Mouse (Mus musculus) macrophage (primary cell): ENCODE data around the gene Poglut1. TPM values are rescaled to one million over a fixed set of nuclear protein-coding genes. Genes with fewer than 3 reads are reported as not detected.
A peak's percentile ranks its signal among the peaks of the same experiment; 100 is the strongest.

ENCODE experiments used
- H3K27ac ChIP-seq: fragments of 350-480 bp; formaldehyde crosslinking; 2 replicates; pipeline ENCODE4 v1.9.0; 2021
- H3K36me3 ChIP-seq: fragments of 350-480 bp; formaldehyde crosslinking; 2 replicates; pipeline ENCODE4 v1.9.0; 2021; ENCODE audit errors: inconsistent target
- H3K4me3 ChIP-seq: fragments of 350-480 bp; formaldehyde crosslinking; 2 replicates; pipeline ENCODE4 v1.9.0; 2021; ENCODE audit errors: inconsistent target
- H3K79me2 ChIP-seq: fragments of 350-480 bp; formaldehyde crosslinking; 2 replicates; pipeline ENCODE4 v1.9.0; 2021; ENCODE audit errors: inconsistent target
- WGBS: methylation state at CpG from one replicate; pipeline ENCODE4 v1.1.7; 2026; ENCODE audit warnings: inconsistent platforms; ENCODE audit not compliant: missing documents; 5-methylcytosine and 5-hydroxymethylcytosine counted together
- polyA plus RNA-seq: library from polyadenylated mRNA; stranded (reverse); fragments of 250-400 nt; gene quantifications from 3 replicates; pipeline ENCODE4 v1.2.4, GENCODE M21; 2018; ENCODE audit warnings: inconsistent platforms
- total RNA-seq, 78 experiments: library from RNA; depleted of rRNA; stranded (reverse); fragments of 250-400 nt; gene quantifications; 1 replicate in 9 of 78; 2 replicates in 24 of 78; 3 replicates in 43 of 78; 4 replicates in 2 of 78; pipeline ENCODE4 v1.2.4; 2018; ENCODE audit warnings: inconsistent platforms in 56 of 78

Gene Poglut1
- 100 to 1,000 TPM in 2 of 26 experiments, 10 to 100 TPM in 24; 19.9 to 117 (median 51.4) TPM for total RNA-seq (2018; cell fraction: chromatin; rRNA removed)
- total RNA-seq (2018; cell fraction: cytosol; rRNA removed): 10 to 100 TPM; 16.4 to 26.6 (median 20.8) TPM
- 10 to 100 TPM; 24.8 to 80.6 (median 42.3) TPM for total RNA-seq (2018; cell fraction: nucleus; rRNA removed)
- polyA plus RNA-seq: 17.7 to 23.5 TPM (median 22.5 TPM) in 3 replicates

DNA sequence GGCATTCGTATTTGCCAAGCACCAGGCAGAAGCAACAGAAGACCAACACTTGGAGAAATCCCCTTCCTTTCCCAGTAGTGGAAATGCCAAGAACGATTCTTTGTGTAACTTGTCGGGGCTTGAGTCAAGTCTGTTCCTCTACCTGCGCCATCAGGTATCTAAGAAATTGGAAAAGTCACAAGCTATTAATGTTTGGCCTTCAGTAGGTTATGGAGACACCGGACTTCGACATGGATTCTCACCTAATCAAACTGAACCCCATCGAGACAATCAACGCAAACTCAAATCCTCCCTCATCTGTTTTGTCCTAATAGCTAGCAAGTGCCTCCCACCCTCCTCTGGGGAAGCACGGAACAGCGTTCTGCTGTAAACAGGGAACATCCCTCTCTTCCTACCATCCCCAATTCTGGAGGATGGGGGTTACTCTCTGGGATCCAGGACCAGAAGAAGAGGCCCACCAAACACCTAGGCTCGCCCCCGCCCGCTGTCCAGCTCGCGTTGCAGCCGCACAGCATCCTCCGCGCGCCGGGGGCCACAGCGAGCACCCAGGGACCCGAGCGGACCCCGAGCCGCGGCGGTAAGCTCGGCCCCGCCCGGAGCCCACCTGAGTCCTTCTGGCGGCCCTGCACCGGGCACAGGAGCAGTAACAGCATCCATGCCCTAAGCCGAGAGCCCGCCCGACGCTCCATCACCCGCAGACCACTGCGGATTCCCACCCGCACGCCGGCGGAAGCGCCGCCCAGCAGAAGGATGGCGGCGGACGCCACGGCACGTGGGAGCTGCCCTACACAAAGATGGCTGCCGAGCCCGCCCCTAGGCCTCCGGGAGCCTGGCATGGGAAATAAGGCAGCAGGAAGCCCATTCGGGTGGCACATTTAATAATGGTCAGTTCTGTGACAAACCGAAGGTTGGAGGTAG, at the start of gene Poglut1:
Gene Poglut1, minus strand, starts transcription at position 780 of the 918 bp plus-strand sequence.
- H3K27ac ChIP-seq: no peak within 1 kb of the TSS
- 4% methylated on average over 52 of the region's 54 CpGs for whole genome bisulfite sequencing
- no peaks in the 10 kb centered on the region for H3K79me2 ChIP-seq
- H3K36me3 ChIP-seq: peaks cover 10% of the 10 kb centered on the region; the same call in 1 of the 2 replicates
- H3K4me3 ChIP-seq: peak within 1 kb of the TSS; percentile 54

DNA sequence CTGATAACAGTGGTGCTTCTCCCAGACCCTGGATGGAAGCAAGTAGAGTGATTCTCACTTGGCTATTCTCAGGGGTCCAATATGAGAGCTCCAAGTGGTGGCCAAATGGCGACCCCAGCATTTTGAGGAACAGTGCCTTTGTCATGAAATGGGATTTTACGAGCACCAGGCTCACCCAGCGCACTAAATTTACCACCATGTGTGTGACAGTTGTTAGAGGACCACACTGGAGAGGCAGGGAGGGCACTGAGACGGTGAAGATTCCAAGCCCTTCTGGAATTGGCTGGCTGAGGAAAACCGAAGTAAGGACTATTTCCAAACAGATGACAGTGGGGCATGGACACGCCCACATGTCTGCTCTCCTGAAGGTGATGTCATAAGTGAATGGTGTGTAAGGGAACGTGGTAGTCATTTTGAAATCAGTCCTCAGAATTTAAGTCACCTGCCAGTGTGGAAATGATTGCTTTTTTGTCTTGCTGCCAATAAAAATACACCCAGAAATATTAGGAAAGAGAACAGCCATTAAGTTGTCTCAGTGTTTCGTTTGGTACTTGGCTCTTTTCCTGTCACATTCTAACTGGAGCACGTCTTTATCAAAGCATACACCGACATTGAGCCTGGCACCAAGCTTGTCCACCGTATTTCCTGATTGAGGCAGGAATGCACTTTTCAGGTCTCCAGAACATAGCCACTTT, 49.1 kb upstream of the Poglut1 start:
- H3K4me3 ChIP-seq: no peak overlapping the region
- no peaks in the 10 kb centered on the region for H3K79me2 ChIP-seq
- 94% methylated on average over 11 of the region's 11 CpGs for WGBS

DNA sequence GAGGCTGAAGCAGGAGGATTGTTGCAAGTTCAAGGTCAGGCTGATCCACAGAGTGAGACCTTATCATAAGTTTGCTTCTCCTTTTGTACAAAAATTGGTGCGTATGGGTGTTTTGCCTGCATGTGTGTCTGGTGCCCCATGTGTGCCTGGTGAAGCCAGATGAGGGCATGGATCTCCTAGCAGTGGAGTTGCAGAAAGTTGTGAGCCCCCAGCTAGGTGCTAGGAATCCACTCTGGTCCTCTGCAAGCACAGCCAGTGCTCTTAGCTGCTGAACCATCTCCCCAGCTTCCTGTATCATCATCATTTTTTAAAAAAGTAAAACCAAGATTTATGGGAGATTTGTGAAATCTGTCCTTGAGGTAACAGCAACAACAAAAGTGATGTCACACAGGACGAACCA, 46.6 kb upstream of the Poglut1 start:
- H3K36me3 ChIP-seq: peaks cover 24% of the 10 kb centered on the region
- WGBS: 98% methylated on average over 2 of the region's 2 CpGs
- H3K79me2 ChIP-seq: no peaks in the 10 kb centered on the region
- H3K27ac ChIP-seq: no peak overlapping the region
- no peak overlapping the region for H3K4me3 ChIP-seq

More for the DNA sequence above, 49.1 kb upstream of the Poglut1 start:
- Histone ChIP-seq H3K27ac (no peak overlapping the region), H3K36me3 (peaks cover 38% of the 10 kb centered on the region)

DNA sequence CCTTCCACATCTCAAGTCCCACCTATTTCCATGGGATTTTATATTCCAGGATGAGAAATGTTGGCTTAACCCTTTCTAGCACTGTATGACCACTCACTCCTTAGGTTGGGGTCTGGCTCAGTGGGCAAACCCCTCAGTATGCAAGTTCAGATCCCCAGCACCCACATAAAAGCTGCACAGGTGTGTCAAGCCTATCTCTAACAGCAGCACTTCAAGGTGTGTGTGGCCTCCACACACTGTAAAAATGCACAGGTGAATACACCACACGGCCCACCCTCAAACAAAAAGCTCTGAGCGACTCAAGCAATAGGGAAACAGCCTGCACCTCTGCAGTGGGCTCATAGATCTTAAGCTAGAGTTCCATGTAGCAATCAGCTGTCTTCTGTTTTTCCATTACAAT, 46.0 kb upstream of the Poglut1 start:
- Histone ChIP-seq H3K79me2 (no peaks in the 10 kb centered on the region), H3K27ac (no peak overlapping the region), H3K4me3 (no peak overlapping the region), H3K36me3 (peaks cover 24% of the 10 kb centered on the region)
- WGBS: 83% methylated on average over 2 of the region's 2 CpGs

DNA sequence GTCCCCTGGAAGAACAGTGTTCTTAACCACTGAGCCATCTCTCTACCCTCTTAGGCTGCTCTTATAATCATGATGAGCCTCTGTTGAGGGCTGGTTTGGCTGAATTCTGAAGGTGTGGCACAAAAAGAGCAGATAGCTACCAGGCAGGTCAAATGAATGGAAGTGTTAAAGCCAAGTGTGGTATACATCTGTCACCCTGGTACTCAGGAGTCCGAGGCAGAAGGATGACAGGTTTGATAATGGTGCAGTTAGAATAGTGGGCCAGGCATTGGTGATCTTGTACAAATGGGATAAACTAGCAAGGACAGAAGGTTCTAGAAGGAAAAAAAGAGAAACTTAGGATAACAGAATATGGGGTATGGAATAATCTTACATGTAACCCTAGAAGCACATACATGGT, 44.4 kb upstream of the Poglut1 start:
- Histone ChIP-seq H3K36me3 (peaks cover 30% of the 10 kb centered on the region), H3K79me2 (no peaks in the 10 kb centered on the region), H3K4me3 (no peak overlapping the region), H3K27ac (no peak overlapping the region)
- WGBS: 100% methylated on average over 1 of the region's 1 CpGs

DNA sequence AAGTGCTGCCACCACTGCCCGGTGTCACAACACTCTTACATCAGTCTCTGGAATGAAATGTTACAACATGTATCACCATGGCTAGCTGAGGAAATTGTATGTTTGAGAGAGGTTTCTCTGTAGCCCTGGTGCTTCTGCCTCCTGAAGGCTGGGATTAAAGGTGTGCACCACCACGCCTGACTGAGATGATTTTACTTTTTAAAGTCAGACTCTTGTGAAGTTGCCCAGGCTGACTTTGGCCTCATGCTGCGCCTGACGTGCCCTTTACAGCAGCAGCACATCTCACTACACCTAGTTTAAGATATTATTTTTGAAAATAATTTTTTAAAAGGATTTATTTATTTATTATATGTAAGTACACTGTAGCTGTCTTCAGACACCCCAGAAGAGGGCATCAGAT, 42.9 kb upstream of the Poglut1 start:
- H3K4me3 ChIP-seq: no peak overlapping the region
- H3K79me2 ChIP-seq: no peaks in the 10 kb centered on the region
- H3K36me3 ChIP-seq: peaks cover 41% of the 10 kb centered on the region
- WGBS: 98% methylated on average over 4 of the region's 4 CpGs
- H3K27ac ChIP-seq: no peak overlapping the region

DNA sequence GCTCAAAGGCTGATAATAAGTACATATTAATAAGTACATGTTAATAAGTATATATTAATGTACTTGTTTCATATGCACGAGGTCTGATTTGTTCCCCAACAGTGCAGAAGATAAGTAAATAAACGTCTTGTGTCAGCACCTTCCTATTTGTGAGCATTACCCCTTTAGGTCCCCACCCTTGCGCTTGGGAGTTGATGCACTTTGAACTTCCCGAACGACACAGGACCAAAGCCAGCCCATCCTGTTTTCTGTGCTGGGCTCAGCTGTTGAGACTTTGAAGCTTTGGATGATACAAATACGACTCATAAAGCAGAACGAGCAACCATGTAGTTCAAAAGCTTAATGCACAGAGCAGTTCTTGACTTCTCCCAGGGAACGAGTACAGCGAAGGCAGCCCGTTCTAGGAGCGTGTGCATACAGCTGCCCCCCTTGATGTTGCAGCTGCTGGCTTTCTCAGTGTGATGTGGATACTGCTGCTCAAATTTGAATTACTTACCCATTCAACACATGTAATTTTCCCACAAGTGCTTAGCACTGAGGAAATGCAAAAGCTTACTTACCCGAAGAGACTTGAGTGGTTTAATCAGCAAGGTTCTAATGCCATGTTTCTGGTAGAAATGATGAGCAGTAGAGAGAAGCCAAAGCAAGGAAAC, 42.1 kb upstream of the Poglut1 start:
- peaks cover 49% of the 10 kb centered on the region for H3K36me3 ChIP-seq
- no peak overlapping the region for H3K4me3 ChIP-seq
- H3K79me2 ChIP-seq: no peaks in the 10 kb centered on the region
- H3K27ac ChIP-seq: no peak overlapping the region
- 95% methylated on average over 11 of the region's 12 CpGs for WGBS

DNA sequence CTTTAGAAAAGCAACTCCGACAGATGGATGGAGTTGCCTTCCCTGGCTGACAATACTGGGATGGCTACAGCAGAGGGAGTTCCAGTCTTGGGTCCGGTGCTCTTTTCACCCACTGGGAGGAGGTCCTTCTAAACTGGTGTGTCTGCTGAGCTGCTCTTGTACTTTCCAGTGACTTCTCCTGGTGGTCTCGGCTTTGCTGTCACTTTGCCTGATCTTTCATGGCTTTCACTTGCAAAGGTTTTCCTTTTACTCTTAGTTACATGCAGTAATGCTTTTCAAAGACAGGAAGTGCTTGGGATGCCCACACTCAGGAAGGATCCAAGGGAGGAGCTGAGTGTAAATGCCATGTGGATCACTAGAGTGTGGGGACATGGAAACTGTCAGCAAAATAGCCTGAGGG, 41.4 kb upstream of the Poglut1 start:
- no peak overlapping the region for H3K27ac ChIP-seq
- H3K79me2 ChIP-seq: no peaks in the 10 kb centered on the region
- peaks cover 55% of the 10 kb centered on the region for H3K36me3 ChIP-seq
- H3K4me3 ChIP-seq: no peak overlapping the region
- WGBS: 96% methylated on average over 3 of the region's 3 CpGs

DNA sequence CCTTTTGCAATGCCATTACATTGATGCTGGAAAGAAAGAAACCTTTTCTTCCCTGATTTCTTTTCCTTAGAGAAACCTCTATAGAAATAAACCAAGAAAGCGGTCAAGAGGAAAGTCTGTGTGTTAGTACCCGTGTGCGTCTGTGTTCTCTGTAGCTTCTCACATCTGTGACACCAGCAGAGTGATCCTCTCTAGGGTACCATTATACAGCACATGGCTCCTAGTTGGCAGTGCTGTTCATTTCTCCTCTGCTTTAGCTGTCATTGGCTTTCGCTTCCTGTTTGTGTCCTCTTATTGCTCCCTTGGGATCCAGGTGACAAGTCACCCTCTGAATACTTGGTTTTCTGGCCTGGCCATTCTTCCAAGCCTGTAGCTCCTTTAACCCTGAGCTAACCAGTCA, 37.5 kb upstream of the Poglut1 start:
- Histone ChIP-seq H3K79me2 (no peaks in the 10 kb centered on the region), H3K27ac (no peak overlapping the region), H3K4me3 (no peak overlapping the region), H3K36me3 (peaks cover 89% of the 10 kb centered on the region)
- WGBS: 97% methylated on average over 4 of the region's 4 CpGs

DNA sequence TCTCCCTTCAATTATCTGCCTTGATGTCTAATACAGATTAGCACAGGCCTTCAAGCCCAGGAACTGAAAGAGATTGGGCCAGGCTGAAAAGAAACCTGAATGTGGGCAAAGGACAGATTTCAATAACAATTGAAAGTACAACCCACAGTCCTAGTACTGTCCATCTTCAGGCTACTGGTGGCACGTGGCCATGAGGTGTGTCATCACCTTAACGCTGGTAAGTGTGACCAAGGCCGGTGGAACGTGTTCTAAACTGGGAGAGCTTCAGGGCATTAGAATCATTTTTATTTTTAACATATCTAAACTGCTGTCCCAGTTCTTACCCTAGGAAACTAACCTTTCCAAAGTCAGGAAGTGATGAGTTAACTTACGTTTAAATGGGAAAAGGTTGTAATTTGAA, 37.1 kb upstream of the Poglut1 start:
- no peak overlapping the region for H3K27ac ChIP-seq
- no peaks in the 10 kb centered on the region for H3K79me2 ChIP-seq
- 94% methylated on average over 5 of the region's 5 CpGs for WGBS
- H3K4me3 ChIP-seq: no peak overlapping the region
- peaks cover 89% of the 10 kb centered on the region for H3K36me3 ChIP-seq

DNA sequence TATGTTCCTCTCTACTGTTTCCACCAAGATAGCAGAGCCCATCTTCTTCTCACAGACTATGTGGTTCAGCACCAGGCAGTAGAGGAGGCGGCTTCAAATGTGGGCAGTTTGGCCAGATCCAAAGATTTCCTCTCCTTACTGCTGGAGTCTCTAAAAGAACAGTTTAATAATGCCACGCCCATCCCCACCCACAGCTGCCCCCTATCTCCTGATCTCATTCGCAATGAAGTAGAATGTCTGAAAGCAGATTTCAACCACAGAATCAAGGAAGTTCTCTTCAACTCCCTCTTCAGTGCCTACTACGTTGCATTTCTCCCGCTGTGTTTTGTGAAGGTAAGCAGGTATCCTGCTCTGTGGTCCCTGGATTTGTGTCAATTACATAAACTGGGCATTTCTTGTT, 35.1 kb upstream of the Poglut1 start:
- WGBS: 74% methylated on average over 5 of the region's 5 CpGs
- H3K4me3 ChIP-seq: no peak overlapping the region
- H3K36me3 ChIP-seq: peaks cover 79% of the 10 kb centered on the region
- no peaks in the 10 kb centered on the region for H3K79me2 ChIP-seq
- H3K27ac ChIP-seq: no peak overlapping the region

DNA sequence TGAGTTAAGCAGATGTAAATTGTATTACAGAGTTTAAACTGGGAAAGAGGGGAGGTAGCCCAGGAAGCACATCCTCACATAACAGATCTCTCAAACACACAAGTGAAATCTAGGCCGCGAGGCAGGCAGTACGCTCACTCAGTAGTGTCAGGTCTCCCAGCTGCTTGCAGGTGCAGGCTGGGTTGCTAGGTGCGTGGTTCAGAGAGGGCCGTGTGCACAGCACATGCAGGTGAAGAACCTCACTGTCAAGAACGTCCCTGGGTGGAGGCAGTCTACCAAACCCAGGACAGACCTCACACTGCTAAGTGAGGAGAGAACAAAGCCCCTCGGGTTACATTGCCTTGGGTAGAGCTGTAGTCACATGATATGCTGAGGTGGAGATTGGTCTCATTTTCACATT, 34.7 kb upstream of the Poglut1 start:
- Histone ChIP-seq H3K36me3 (peaks cover 75% of the 10 kb centered on the region), H3K27ac (no peak overlapping the region), H3K79me2 (no peaks in the 10 kb centered on the region), H3K4me3 (no peak overlapping the region)
- 92% methylated on average over 7 of the region's 7 CpGs for WGBS

DNA sequence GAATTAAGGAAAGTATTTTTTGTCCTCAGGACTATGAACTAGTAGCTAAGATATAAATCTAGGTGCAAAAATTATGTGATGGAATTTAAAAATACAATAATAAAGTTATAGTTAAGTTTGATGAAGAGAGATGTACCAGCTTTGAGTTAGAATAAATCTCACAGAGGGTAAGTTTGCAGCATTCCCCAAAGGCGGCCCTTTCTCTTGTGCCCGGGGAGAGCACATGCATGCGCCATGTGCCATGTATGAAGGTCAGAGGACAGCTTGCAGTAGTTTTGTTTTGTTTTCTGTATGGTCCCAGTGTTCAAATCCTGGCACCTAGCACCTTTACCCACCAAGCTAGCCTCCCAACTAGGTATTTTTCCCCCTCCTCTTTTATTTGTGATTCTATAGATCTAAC, 21.4 kb upstream of the Poglut1 start:
- Histone ChIP-seq H3K36me3 (peaks cover 43% of the 10 kb centered on the region), H3K27ac (no peak overlapping the region), H3K79me2 (peaks cover 50% of the 10 kb centered on the region), H3K4me3 (no peak overlapping the region)
- WGBS: 93% methylated on average over 3 of the region's 3 CpGs

DNA sequence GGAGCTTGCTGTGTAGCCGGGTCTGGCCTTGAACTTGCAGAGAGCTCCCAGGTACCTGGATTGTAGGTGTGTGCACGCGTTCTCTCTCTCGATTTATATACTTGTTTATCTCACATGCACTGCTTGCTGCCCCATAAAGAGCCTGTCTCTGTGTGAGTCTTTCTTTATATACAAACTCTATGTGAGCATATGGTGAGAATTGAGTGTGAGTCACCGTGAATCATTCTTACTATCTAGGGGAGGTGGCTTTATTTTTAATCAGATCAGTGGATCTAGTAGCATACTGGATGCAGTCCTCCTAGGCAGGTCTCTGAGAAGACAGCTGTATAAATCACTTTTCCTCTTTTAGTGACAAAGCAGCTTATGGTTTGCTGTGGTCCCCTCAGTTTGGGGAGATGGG, 18.1 kb upstream of the Poglut1 start:
- Histone ChIP-seq H3K36me3 (peaks cover 30% of the 10 kb centered on the region), H3K4me3 (no peak overlapping the region), H3K79me2 (peaks cover 83% of the 10 kb centered on the region), H3K27ac (no peak overlapping the region)
- WGBS: 88% methylated on average over 5 of the region's 5 CpGs
